Mouse (Mus musculus) adrenal gland (tissue): ENCODE results near the gene 4930579F01Rik.
"Not testable (repeated sequence)": the region's sequence is repeated elsewhere in the genome, so short reads cannot be mapped to it uniquely, and the experiment has no call there.

Experiments used
- intact Hi-C: fragments of 180-260 bp; cut with DNase I; formaldehyde crosslinking; loops from one replicate; pipeline ENCODE4 v1.15.1; 2025

Gene 4930579F01Rik

GRCm38 (mm10) chr3:138156651-138157050 lies 37.0 kb downstream of the 4930579F01Rik start:
- intact Hi-C loops, result no loop called here

GRCm38 (mm10) chr3:138155062-138155461 lies 38.6 kb downstream of the 4930579F01Rik start:
- intact Hi-C loops, result no loop called here

GRCm38 (mm10) chr3:138148811-138149210 lies 44.8 kb downstream of the 4930579F01Rik start:
- intact Hi-C loops, result loop anchor here (5.0 kb wide), 1 partner anchor 372 kb away; no protein-coding TSS in a partner anchor

- intact Hi-C loops, result loop anchor here (2.0 to 5.0 kb wide), 3 partner anchors 154 to 367 kb away; partner anchors contain the start of gene H2afz
These were observed 48.9 kb downstream of the 4930579F01Rik start, which contains the start of gene Mttp for GRCm38 (mm10) chr3:138144642-138145171. Gene Mttp, minus strand, starts transcription at chr3:138144968.

GRCm38 (mm10) chr3:138144060-138144641 lies 49.5 kb downstream of the 4930579F01Rik start:
- intact Hi-C loops, result loop anchor here (2.0 kb wide), 2 partner anchors 153 to 279 kb away; partner anchors contain the start of gene H2afz

- intact Hi-C loops, result loop anchor here (2.0 kb wide), 2 partner anchors 153 to 279 kb away; partner anchors contain the start of gene H2afz
These were observed 50.1 kb downstream of the 4930579F01Rik start, which contains the start of gene Trmt10a for GRCm38 (mm10) chr3:138143315-138144059. Gene Trmt10a, plus strand, starts transcription at chr3:138143448.

- intact Hi-C loops, result no loop called here
These were observed 50.8 kb downstream of the 4930579F01Rik start for GRCm38 (mm10) chr3:138142733-138143314.

GRCm38 (mm10) chr3:138142052-138142732 lies 51.4 kb downstream of the 4930579F01Rik start:
- intact Hi-C loops, result no loop called here

GRCm38 (mm10) chr3:138139663-138140062 lies 54.0 kb downstream of the 4930579F01Rik start:
- intact Hi-C loops, result no loop called here

- intact Hi-C loops, result not testable (repeated sequence)
These were observed 55.5 kb downstream of the 4930579F01Rik start for GRCm38 (mm10) chr3:138138146-138138545.

- intact Hi-C loops, result no loop called here
These were observed 59.1 kb downstream of the 4930579F01Rik start for GRCm38 (mm10) chr3:138134528-138134927.

GRCm38 (mm10) chr3:138133916-138134315 lies 59.7 kb downstream of the 4930579F01Rik start:
- intact Hi-C loops, result no loop called here

GRCm38 (mm10) chr3:138133463-138133862 lies 60.2 kb downstream of the 4930579F01Rik start:
- intact Hi-C loops, result no loop called here

GRCm38 (mm10) chr3:138131168-138131567 lies 62.5 kb downstream of the 4930579F01Rik start:
- intact Hi-C loops, result no loop called here

GRCm38 (mm10) chr3:138130692-138131091 lies 62.9 kb downstream of the 4930579F01Rik start:
- intact Hi-C loops, result no loop called here

GRCm38 (mm10) chr3:138129110-138129509 lies 64.5 kb downstream of the 4930579F01Rik start:
- intact Hi-C loops, result no loop called here

GRCm38 (mm10) chr3:138123842-138124241 lies 69.8 kb downstream of the 4930579F01Rik start:
- intact Hi-C loops, result no loop called here

GRCm38 (mm10) chr3:138121461-138121860 lies 72.2 kb downstream of the 4930579F01Rik start:
- intact Hi-C loops, result no loop called here

- intact Hi-C loops, result no loop called here
These were observed 74.0 kb downstream of the 4930579F01Rik start for GRCm38 (mm10) chr3:138119444-138120105.

- intact Hi-C loops, result no loop called here
These were observed 74.8 kb downstream of the 4930579F01Rik start for GRCm38 (mm10) chr3:138118831-138119230.
